Mouse (Mus musculus): ENCODE data around the gene Phactr1. TPM values are rescaled to one million over a fixed set of nuclear protein-coding genes. Genes with fewer than 3 reads are reported as not detected.

Gene Phactr1
- polyA plus RNA-seq, 1 experiment from 2014 or later, result 0.61 TPM

GRCm38 (mm10) chr13:42994276-42994675, 313.9 kb downstream of the Phactr1 start:
- ATAC-seq (ENCODE audit: low read depth), result no peak
- Histone ChIP-seq H3K27me3 (ENCODE audit: control insufficient read depth, insufficient read depth, low read depth, low read length) (no peaks in the 10 kb centered on the region), H3K27ac (ENCODE audit: low read length) (no peak overlapping the region), H3K36me3 (ENCODE audit: control insufficient read depth, insufficient read depth) (no peaks in the 10 kb centered on the region), H3K4me1 (ENCODE audit: control insufficient read depth, low read depth, low read length) (no peaks in the 10 kb centered on the region), H3K9ac (ENCODE audit: low read depth, low read length) (no peak overlapping the region), H3K9me3 (replicated peaks; ENCODE audit: control insufficient read depth, low read length) (no peaks in the 10 kb centered on the region), H3K4me3 (ENCODE audit: low read depth, low read length) (no peak overlapping the region), H3K4me2 (ENCODE audit: low read depth, low read length) (no peak overlapping the region)
- 36% methylated on average over 3 of the region's 3 CpGs for WGBS (ENCODE audit: insufficient replicate concordance)

GRCm38 (mm10) chr13:42996188-42996587, 315.8 kb downstream of the Phactr1 start:
- Histone ChIP-seq H3K27ac (ENCODE audit: low read length) (no peak overlapping the region), H3K9me3 (replicated peaks; ENCODE audit: control insufficient read depth, low read length) (no peaks in the 10 kb centered on the region), H3K27me3 (ENCODE audit: control insufficient read depth, insufficient read depth, low read depth, low read length) (no peaks in the 10 kb centered on the region), H3K4me3 (ENCODE audit: low read depth, low read length) (no peak overlapping the region), H3K4me2 (ENCODE audit: low read depth, low read length) (no peak overlapping the region), H3K9ac (ENCODE audit: low read depth, low read length) (no peak overlapping the region), H3K36me3 (ENCODE audit: control insufficient read depth, insufficient read depth) (no peaks in the 10 kb centered on the region), H3K4me1 (ENCODE audit: control insufficient read depth, low read depth, low read length) (no peaks in the 10 kb centered on the region)
- no peak for ATAC-seq (ENCODE audit: low read depth)
- WGBS (ENCODE audit: insufficient replicate concordance), result 49% methylated on average over 4 of the region's 4 CpGs

- Histone ChIP-seq H3K36me3 (ENCODE audit: control insufficient read depth, insufficient read depth) (no peaks in the 10 kb centered on the region), H3K9me3 (replicated peaks; ENCODE audit: control insufficient read depth, low read length) (no peaks in the 10 kb centered on the region), H3K4me1 (ENCODE audit: control insufficient read depth, low read depth, low read length) (no peaks in the 10 kb centered on the region), H3K4me2 (ENCODE audit: low read depth, low read length) (no peak overlapping the region), H3K27ac (ENCODE audit: low read length) (no peak overlapping the region), H3K4me3 (ENCODE audit: low read depth, low read length) (no peak overlapping the region), H3K9ac (ENCODE audit: low read depth, low read length) (no peak overlapping the region), H3K27me3 (ENCODE audit: control insufficient read depth, insufficient read depth, low read depth, low read length) (no peaks in the 10 kb centered on the region)
- WGBS (ENCODE audit: insufficient replicate concordance), result 39% methylated on average over 3 of the region's 3 CpGs
- ATAC-seq (ENCODE audit: low read depth), result no peak
Measured at GRCm38 (mm10) chr13:42999287-42999686, 318.9 kb downstream of the Phactr1 start.

GRCm38 (mm10) chr13:43005131-43005579, 324.7 kb downstream of the Phactr1 start:
- H3K9ac ChIP-seq (ENCODE audit: low read depth, low read length), result no peak overlapping the region
- H3K4me1 ChIP-seq (ENCODE audit: control insufficient read depth, low read depth, low read length), result no peaks in the 10 kb centered on the region
- no peaks in the 10 kb centered on the region for H3K27me3 ChIP-seq (ENCODE audit: control insufficient read depth, insufficient read depth, low read depth, low read length)
- ATAC-seq (ENCODE audit: low read depth), result no peak
- no peak overlapping the region for H3K27ac ChIP-seq (ENCODE audit: low read length)
- no peak overlapping the region for H3K4me2 ChIP-seq (ENCODE audit: low read depth, low read length)
- no peaks in the 10 kb centered on the region for H3K36me3 ChIP-seq (ENCODE audit: control insufficient read depth, insufficient read depth)
- no peaks in the 10 kb centered on the region for H3K9me3 ChIP-seq (replicated peaks; ENCODE audit: control insufficient read depth, low read length)
- 23% methylated on average over 3 of the region's 3 CpGs for WGBS (ENCODE audit: insufficient replicate concordance)
- no peak overlapping the region for H3K4me3 ChIP-seq (ENCODE audit: low read depth, low read length)

- H3K27me3 ChIP-seq (ENCODE audit: control insufficient read depth, insufficient read depth, low read depth, low read length), result no peaks in the 10 kb centered on the region
- H3K36me3 ChIP-seq (ENCODE audit: control insufficient read depth, insufficient read depth), result no peaks in the 10 kb centered on the region
- H3K4me2 ChIP-seq (ENCODE audit: low read depth, low read length), result no peak overlapping the region
- H3K9me3 ChIP-seq (replicated peaks; ENCODE audit: control insufficient read depth, low read length), result no peaks in the 10 kb centered on the region
- no peak overlapping the region for H3K27ac ChIP-seq (ENCODE audit: low read length)
- 63% methylated on average over 5 of the region's 5 CpGs for whole genome bisulfite sequencing (ENCODE audit: insufficient replicate concordance)
- no peak for ATAC-seq (ENCODE audit: low read depth)
- H3K4me1 ChIP-seq (ENCODE audit: control insufficient read depth, low read depth, low read length), result no peaks in the 10 kb centered on the region
- H3K4me3 ChIP-seq (ENCODE audit: low read depth, low read length), result no peak overlapping the region
- H3K9ac ChIP-seq (ENCODE audit: low read depth, low read length), result no peak overlapping the region
Measured at GRCm38 (mm10) chr13:43008466-43008865, 328.0 kb downstream of the Phactr1 start.

- Histone ChIP-seq H3K36me3 (ENCODE audit: control insufficient read depth, insufficient read depth) (no peaks in the 10 kb centered on the region), H3K9ac (ENCODE audit: low read depth, low read length) (no peak overlapping the region), H3K27ac (ENCODE audit: low read length) (no peak overlapping the region), H3K4me1 (ENCODE audit: control insufficient read depth, low read depth, low read length) (no peaks in the 10 kb centered on the region), H3K4me2 (ENCODE audit: low read depth, low read length) (no peak overlapping the region), H3K9me3 (replicated peaks; ENCODE audit: control insufficient read depth, low read length) (no peaks in the 10 kb centered on the region), H3K27me3 (ENCODE audit: control insufficient read depth, insufficient read depth, low read depth, low read length) (no peaks in the 10 kb centered on the region), H3K4me3 (ENCODE audit: low read depth, low read length) (no peak overlapping the region)
- WGBS (ENCODE audit: insufficient replicate concordance), result 67% methylated on average over 3 of the region's 3 CpGs
- ATAC-seq (ENCODE audit: low read depth), result no peak
Measured at GRCm38 (mm10) chr13:43009596-43009995, 329.2 kb downstream of the Phactr1 start.

- Histone ChIP-seq H3K9me3 (replicated peaks; ENCODE audit: control insufficient read depth, low read length) (no peaks in the 10 kb centered on the region), H3K4me1 (ENCODE audit: control insufficient read depth, low read depth, low read length) (no peaks in the 10 kb centered on the region), H3K9ac (ENCODE audit: low read depth, low read length) (no peak overlapping the region), H3K4me3 (ENCODE audit: low read depth, low read length) (no peak overlapping the region), H3K4me2 (ENCODE audit: low read depth, low read length) (no peak overlapping the region), H3K36me3 (ENCODE audit: control insufficient read depth, insufficient read depth) (no peaks in the 10 kb centered on the region), H3K27me3 (ENCODE audit: control insufficient read depth, insufficient read depth, low read depth, low read length) (no peaks in the 10 kb centered on the region), H3K27ac (ENCODE audit: low read length) (no peak overlapping the region)
- 46% methylated on average over 3 of the region's 3 CpGs for whole genome bisulfite sequencing (ENCODE audit: insufficient replicate concordance)
- no peak for ATAC-seq (ENCODE audit: low read depth)
Measured at GRCm38 (mm10) chr13:43011516-43011915, 331.1 kb downstream of the Phactr1 start.

GRCm38 (mm10) chr13:43013984-43014383, 333.6 kb downstream of the Phactr1 start:
- Histone ChIP-seq H3K27me3 (ENCODE audit: control insufficient read depth, insufficient read depth, low read depth, low read length) (no peaks in the 10 kb centered on the region), H3K36me3 (ENCODE audit: control insufficient read depth, insufficient read depth) (no peaks in the 10 kb centered on the region), H3K27ac (ENCODE audit: low read length) (no peak overlapping the region), H3K9ac (ENCODE audit: low read depth, low read length) (no peak overlapping the region), H3K4me3 (ENCODE audit: low read depth, low read length) (no peak overlapping the region), H3K4me2 (ENCODE audit: low read depth, low read length) (no peak overlapping the region), H3K4me1 (ENCODE audit: control insufficient read depth, low read depth, low read length) (no peaks in the 10 kb centered on the region), H3K9me3 (replicated peaks; ENCODE audit: control insufficient read depth, low read length) (no peaks in the 10 kb centered on the region)
- 70% methylated on average over 4 of the region's 4 CpGs for WGBS (ENCODE audit: insufficient replicate concordance)
- ATAC-seq (ENCODE audit: low read depth), result no peak

- H3K9me3 ChIP-seq (replicated peaks; ENCODE audit: control insufficient read depth, low read length), result no peaks in the 10 kb centered on the region
- H3K27ac ChIP-seq (ENCODE audit: low read length), result no peak overlapping the region
- no peaks in the 10 kb centered on the region for H3K4me1 ChIP-seq (ENCODE audit: control insufficient read depth, low read depth, low read length)
- no peaks in the 10 kb centered on the region for H3K27me3 ChIP-seq (ENCODE audit: control insufficient read depth, insufficient read depth, low read depth, low read length)
- no peak overlapping the region for H3K9ac ChIP-seq (ENCODE audit: low read depth, low read length)
- ATAC-seq (ENCODE audit: low read depth), result no peak
- H3K36me3 ChIP-seq (ENCODE audit: control insufficient read depth, insufficient read depth), result no peaks in the 10 kb centered on the region
- no peak overlapping the region for H3K4me3 ChIP-seq (ENCODE audit: low read depth, low read length)
- no peak overlapping the region for H3K4me2 ChIP-seq (ENCODE audit: low read depth, low read length)
- WGBS (ENCODE audit: insufficient replicate concordance), result 59% methylated on average over 6 of the region's 6 CpGs
Measured at GRCm38 (mm10) chr13:43015768-43016167, 335.3 kb downstream of the Phactr1 start.
